Mouse (Mus musculus): ENCODE measurements around the gene Cryab.
A peak's percentile ranks its signal among the peaks of the same experiment; 100 is the strongest.

The Cryab gene

DNA sequence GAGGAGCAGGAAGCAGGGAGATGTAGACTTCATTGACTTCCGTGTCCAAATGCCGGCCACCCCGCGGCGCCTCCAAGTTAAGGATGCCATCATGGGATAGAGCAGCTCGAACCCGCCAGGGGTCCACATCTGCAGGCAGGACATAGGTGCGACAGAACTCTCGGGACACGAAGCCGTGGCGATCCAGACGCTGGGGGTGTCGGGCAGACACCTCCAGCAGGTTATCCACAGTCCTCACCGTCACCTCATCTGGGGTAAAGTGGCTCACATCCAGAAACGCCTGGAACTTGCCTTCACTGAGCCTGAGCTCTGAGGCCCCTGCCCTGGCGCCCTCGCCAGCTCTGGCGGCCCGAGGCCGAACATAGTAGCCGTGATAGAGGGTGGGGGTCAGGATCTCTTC is at the start of gene Cryab:
Cryab (plus strand) TSS at position 3 of the 400 bp plus-strand sequence.
- DNase-seq: no peak

DNA sequence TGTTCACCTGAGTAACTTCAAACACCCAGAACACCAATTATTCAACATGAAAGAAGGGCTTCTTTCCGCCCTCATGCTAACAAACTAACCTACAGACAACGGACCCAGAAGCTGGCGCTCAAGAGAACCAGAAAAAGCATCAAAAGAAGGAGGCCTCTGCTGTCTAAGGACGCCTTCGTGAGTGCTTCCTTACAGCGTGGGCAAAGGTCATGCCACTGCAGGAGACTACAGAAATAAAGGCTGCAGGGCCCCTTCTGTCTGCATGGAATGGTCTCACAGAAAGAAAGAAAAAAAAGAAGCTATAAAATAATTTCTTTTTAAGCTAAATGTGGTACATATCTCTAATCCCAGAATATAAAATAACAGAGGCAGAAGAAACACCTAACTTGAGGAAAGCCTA is 46.2 kb upstream of the Cryab start:
- no peak for DNase-seq

DNA sequence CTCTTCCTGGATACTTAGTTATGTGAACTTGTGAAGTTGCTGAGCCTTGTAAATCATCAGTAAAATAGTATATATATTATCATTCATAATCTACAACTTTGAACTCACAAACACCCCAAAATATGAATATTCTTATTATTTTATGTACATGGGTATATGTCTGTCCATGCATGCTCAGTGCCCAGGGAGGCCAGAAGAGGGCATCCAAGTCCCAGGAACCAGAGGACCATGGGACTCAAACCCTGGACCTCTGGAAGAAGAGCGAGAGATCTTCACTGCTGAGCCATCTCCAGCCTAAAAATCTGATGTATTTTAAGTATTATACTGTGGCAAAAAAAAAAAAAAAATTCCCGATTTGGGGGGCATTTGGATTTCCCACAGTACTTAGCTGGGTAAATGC is 42.0 kb upstream of the Cryab start:
- peak; percentile 27 to 41 for DNase-seq

DNA sequence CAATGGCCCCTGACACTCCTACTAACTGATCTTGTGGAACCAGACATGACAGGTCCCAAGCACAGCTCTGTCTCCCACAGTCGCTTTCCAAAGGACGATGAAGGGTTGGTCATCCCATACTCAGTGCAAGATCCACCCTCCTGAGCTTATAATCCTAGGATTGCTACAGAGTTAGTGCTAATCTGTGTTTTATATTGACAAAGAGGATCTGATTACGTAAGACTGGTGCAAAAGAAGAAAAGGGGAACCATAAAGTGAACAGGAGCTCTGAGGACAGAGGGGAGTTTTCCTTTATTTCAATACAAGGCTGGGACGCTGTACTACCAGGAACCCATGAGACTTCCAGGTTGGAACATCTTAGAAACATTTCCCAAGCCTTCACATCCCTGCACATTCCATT is 39.8 kb upstream of the Cryab start:
- DNase-seq: no peak

DNA sequence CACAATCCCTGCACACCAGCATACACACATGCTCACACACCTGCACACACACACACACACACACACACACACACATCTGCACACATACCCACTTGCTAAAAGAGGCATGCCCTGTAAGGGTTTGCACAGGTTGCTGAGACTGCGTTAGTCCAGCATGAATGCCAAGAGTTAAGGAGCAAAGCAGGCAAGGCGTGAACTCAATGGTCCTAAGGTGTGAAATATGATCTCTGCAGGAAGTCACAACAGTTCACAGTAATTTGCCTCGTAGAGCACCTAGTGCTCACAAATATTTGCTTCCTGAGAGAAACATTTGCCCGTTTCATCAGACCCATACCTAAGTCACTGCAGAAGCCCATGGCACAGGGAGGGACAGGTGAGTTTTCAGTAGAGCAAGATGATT is 36.9 kb upstream of the Cryab start:
- DNase-seq: no peak

DNA sequence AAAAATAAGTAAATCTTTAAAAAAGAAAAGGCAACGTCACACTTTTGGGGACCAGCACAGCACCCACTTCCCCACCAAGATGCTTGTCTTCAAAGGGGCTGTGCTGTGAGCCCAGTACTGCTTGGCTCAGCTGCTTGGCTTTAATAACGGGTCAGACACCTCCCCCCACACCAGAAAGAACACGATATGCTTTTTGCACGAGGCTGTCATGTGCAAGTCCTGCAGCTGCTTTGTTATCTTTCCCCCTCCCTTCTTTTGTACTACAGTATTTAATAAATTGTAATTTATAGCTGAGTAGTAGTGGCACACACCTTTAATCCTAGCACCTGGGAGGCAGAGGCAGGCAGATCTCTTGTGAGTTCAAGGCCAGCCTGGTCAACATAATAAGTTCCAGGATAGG is 32.2 kb upstream of the Cryab start:
- no peak for DNase-seq

DNA sequence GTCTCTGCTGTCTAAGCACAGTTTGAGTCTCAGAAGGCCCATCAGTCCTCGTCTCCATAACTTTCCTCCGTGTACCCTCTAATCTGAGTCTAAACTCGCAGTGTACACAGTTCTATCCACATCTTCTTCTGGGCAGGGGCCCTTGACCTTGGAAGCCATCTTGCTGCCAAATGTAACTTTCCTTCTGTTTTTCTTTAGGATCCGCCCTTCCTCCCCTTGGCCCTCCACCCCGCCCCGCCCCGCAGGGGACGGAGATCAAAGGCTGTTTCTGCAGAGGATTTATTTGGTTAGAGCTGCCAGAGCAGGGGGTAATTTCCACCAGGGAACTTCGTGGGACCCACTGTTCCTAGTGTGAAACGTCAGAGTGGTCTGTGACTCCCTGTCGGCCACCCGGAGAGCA is 30.1 kb upstream of the Cryab start:
- DNase-seq: no peak

DNA sequence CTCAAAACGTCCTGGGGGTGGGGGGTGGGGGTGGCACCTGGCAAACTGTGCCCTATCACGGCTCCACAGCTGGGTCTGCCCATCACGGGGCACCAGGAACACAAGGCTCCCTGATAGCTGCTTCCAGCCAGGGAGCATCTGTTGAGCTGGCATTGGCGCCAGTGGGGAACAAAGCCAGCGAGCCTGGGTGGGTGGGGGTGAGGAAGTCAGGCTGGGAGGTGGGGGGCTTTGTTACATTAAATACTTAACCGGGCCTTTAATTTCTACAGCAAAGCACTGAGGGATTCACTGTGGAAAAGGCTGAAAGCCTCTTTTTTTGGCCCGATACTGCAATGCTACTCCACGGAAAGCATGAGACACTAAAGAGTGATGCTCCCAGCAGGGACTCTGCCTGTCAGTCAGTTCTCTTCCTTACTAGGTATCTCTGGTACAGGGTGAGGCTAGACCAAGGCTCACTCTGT is 28.6 kb upstream of the Cryab start:
- no peak for DNase-seq

DNA sequence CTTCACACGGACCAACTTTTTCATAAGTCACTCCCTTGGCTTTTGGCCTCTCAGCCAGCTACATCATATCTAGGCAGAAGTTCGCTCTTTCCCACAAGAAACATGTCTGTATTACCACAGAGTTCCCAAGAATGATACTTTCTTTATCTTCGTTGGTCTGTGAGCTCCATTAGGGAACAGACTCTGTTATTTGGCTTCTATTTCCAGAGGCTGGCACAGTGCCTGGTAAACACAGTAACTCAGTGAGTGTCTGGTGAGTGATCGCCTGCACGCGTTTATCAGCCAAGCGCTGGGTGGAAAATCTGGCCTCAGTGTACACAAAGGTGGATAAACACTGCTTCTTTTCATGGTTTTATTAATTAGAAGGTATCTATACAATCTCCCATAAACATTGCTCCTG is 27.7 kb upstream of the Cryab start:
- peak; percentile 78 to 87 for DNase-seq

DNA sequence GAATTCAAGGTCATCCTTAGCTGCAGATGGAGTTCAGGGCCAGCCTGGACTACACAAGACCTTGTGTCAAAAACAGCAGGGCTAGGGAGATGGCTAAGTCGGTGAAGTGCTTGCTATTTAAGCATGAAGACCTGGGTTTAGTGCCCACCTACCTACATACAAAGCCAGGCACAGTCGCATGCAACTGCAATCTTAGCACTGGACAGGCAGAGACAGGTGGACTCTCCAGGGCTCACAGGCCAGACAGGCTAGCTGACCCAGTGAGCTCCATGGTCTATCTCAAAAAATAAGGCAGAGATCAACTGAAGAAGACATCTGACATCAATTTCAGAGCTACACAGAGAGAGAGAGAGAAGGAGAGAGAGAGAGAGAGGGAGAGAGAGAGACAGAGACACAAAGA is 27.0 kb upstream of the Cryab start:
- DNase-seq: no peak

DNA sequence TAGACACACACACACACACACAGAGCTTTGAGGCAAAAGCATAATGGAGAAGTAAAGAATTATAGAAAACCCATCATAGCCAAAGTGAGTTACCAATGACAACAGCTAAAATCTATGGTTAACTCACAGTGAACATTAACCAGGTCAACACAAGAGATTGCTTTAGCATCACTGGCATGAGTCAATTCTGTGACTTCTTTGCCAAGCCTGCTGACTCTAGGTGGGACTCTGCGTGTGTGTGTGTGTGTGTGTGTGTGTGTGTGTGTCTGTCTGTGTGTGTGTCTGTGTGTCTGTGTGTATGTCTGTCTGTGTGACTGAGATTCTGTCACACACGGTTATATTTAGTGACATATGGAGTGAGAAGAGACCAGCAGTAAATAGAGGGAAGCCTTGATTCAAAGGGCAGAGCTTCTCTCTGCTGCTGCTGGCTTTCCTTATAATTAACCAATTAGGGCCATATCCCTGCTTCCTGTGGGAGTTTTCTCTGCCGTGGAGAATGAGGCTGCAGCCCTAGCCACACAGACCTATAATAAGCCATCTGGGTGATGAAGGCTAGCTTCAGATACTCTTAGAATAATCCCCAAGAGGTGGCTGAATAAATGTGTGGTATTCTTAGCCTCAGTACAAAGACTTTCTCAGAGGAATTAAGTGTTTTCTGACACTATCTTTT is 26.3 kb upstream of the Cryab start:
- DNase-seq: no peak

DNA sequence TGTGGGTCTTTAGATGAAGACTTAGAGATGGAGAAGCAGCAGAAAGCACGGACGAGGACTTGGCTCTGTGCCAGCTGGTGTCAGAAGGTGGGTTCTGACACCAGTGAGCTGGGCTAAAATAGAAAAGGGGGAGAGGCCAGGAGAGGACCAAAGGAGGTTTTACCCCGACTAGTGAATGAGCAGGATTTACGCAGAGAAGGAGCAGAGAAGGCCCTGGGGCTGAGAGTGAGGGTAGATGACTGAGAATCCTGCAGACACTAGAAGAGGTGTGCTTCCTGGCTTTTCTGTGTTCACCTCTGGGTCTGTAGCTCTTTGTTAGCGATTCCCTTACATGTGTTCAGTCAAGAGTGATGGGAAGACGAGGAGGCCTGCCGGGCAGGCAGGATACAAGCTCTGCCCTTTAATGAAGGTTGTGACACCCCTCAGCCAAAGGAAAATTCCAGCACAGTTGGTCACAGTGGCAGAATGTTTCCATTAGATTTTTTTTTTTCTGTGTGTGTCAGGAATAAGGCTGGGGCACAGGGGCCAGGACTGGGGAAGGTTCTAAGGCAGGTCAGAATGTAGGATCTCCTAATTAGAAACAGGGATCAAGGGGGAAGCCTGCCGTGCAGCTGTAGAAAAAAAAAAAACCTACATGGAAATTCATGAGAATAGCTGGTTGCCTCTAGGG is 25.1 kb upstream of the Cryab start:
- DNase-seq: no peak

DNA sequence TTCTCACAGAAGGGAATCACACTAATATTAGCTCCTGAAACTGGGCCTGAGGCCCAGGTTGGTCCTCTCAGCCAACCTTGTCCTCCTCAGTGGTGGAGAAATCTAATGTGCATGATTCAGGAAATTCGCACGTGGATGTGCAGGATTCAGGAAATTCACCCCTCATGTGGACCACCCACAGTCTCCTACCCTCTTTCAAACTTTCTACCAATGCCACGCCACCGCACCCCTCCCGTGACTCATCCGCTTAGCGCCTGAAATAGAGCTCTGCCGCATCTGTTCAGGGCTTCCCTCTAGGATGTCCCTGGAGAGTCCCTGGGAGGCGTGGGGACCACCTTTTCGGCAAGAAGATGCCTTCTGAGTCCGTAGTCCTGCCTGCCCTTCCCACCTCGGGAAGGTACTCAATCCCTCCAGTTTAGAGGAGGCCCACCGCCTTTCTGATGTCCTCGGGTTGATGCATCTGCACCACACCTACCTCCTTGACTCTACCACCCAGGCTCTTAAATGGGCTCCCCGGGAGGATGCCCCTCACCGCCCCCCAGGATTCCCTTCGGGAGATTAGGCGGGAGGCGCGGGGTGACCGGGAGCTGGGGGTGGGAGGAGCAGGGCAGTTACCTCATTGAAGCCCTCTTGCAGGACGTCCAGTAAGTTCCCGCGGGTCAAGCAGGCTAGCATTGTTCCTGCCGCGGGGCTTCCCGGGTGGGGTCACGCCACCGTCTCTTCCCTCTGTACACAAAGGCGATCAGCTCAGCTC is 23.8 kb upstream of the Cryab start:
- no peak for DNase-seq

DNA sequence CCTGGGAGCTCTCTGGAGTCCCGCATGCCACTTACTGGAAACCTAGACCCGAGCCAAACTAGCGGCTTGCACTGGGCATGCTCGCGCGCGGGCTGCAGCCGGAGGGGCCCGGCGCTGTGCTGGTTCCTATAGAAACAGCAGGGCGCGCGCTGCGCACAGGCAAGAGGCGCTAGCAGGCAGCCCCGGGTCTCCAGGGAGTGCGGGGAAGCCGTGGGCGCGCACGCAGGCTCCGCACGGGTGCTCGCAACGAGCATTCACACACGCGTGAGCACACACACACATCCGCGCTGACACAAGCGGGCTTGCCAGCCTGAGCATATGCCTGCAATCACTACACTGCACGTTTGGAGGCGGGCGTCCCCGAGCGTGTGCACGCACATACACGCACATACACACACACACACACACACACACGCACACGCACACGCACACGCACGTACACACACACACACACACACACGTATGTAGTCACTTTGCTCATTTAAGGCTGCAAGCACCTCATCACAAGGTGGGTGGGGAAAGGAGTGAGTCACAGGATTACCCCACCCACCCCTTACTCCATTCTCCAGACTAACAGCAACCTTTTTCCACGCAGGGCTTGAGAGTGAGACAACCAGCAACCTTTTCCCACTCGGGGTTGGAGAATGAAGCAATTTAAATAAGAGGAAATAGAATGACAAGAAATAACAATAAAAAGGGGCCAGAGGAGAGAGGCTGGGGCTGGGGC is 23.0 kb upstream of the Cryab start:
- peak in 1 of 2 experiments; percentile 62 for DNase-seq

DNA sequence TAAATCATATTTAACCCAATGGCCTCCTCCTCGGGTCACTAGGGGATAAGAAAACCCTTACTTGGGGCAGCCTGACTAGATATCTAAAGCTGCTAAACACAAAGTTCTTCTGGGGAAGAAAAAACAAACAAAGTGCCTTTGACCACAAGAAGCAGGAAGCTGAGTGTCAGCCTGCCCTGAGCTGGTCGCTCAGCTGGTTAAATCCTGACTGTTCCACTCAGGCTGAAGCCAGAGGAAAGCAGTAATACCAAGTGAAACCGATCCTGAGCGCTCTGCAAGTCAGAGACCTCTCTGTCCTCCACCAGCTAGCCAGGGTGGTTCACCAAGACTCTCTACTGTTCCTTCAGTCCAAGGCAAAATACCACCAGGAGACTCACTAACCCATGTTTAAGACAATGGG is 21.5 kb upstream of the Cryab start:
- no peak for DNase-seq

DNA sequence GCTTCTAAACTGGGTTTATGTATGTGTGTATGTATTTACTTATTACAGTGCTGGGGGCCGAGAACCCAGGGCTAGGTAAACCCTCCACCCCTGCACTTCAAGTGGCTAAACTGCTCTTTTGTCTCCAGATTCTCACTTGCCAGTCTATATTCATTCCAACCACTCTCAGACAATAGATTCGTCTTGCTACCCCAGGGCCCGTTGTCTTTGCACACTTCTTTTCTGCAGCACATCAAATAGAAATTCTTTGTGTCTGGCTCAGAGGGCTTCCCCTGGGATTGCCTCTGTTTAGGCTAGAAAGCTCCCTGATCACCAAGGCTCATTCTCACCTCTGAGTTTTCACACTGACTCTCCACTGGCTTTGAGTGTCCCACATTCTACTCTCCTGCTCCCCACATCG is 18.6 kb upstream of the Cryab start:
- DNase-seq: no peak

DNA sequence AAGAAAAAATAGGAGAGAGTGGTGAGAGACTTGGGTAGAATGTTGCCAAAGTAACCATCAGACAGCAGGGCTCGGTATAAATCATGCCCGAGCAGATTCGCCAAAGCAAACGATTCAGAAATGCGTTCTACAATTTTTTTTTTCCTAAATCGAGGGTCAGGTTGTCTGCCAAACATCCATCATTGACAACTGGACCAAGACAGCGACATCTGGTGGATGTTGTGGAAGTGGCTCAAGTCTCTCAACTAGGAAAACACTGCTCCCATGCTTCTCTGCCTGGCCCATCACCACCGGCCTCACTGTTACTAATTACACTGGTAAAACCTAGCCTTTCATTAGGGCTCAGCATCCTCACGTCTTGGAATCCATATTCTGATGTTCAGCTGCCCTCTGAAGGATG is 16.1 kb upstream of the Cryab start:
- DNase-seq: peak; percentile 57 to 62

DNA sequence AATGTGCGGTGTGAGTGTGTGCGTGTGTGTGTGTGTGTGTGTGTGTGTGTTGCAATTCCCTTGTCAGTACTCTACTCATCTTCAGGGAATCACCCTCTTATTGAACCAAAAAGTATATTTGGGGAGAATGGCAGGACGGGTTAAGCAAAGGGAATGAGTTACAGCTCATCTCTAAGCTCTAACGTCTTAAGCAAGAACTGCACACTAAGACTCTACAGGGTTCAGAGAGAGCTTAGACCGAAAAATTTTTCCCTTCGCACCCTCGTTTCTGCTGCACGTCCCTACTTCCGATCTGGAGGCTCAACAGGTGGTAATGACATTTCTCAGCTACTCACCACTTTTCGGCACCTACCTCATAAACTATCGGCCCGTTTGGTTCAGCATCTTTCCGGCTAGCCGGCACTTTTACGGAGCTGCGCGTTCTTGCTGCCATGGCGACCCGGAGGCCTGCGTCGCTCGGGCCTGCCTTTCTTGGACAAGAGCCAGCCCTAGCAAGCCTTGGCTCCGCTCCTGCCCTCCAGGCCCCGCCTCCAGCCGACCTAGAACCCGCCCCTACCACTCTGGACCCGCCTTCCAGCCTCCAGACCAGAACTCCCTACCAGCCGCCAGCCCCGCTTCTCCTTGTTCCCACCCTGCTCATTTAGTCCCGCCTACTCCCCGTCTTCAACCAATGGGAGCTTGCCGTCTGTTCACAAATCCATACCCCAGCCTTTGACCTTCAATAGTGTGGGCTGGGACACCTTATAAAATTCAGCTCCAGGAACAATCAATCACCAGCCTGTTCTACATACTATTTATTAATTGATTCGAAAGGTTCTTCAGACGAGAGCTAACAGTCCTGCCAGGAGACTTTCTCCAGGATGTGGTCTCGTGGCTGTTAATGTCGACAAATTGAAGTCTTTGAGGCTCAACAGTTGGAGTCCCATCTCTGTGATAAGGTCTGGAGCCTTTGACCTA is 11.9 kb upstream of the Cryab start, which contains the start of gene Dixdc1:
Dixdc1 (minus strand) TSS at position 604 of the 957 bp plus-strand sequence.
- peak; percentile 95 for DNase-seq

DNA sequence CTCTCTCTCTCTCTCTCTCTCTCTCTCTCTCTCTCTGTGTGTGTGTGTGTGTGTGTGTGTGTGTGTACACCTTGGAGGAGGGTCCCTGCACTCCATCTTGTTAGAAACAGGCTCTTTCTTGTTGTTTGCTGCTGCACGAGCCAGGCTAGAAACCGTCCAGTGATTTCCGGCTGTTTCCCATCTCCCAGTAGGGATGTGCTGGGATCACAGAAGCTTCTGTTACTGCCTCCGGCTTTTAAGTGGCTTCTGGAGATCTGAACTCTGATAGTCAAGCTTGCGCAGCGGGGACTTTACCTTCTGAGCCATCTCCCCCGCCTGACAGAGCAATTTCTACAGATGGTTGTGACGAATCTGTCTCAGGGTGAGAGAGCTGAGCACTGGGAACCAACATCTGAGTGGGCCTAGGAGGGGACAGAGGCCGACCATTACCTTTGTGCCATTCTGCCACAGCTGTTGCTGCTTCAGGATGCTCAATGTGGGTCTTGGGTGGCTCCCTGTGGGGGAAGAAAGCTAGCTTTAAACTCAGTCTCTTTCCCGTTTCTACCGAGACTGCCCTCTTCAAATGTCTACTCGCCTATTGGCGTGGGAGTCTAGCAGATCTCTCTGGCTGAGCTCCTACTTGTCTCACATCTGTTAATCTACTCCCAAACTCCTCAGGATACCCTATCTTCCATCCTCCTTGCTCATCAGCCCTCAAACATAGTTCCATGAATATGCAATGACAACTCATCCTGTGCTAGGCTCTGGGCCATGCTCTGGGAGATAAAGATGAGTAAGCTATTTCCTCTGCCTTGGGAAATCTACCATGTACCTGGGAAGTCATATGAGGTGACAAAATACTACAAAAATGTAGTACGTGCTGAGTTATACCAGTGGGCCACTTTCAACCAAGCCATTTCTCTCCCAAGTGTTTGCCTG is 10.0 kb upstream of the Cryab start:
- no peak for DNase-seq

DNA sequence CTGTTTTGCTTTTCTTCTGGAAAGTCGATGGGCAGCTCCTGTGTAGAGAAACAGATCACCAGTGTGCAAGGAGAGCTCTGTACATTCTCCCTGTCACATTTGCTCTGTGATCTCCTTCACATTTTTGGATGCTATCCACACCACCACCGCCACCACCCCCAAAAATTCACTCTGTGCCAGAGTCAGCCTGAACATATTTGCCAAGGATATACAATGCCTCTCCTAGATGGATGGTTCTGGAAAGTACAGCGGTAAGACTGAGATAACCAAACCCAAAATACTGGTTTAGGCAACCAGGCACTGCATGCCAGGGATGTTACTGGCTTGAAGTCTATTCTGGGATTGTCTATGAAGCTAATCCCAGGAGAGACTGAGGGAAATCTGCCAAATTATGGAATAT is 8.9 kb upstream of the Cryab start:
- no peak for DNase-seq

DNA sequence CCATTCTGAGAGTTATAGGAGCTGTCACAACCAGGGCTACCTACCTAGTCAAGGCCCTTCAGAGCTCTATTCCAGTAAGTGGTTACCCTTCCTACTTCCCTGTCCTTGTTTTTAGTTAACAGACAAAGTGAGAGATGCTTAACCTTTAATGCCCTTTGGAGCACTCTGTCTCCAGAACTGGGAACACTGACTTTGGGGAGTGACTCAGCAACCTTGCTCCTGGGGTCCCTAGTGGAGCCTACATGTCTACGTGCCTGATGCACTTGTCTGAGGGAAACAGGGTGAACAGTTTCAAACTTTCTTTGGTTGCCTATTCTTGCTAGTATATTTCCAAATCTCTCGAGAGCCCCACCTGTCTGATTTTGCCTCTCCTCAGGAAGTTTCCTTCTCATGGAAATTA is 8.4 kb upstream of the Cryab start:
- no peak for DNase-seq

Data from lung, adult 18-20 months (tissue).